Mouse (Mus musculus): ENCODE measurements around the gene Nmrk1. TPM values are rescaled to one million over a fixed set of nuclear protein-coding genes. Genes with fewer than 3 reads are reported as not detected.

The Nmrk1 gene
- total RNA-seq, 2 experiments from 2014 or later: 3.8 to 5.3 TPM

GRCm38 (mm10) chr19:18607907-18608306, 23.8 kb upstream of the Nmrk1 start:
- intact Hi-C loops (cut with DNase I): no loop called here
- DNase-seq (ENCODE audit: low spot score in 2 of 2): no peak

GRCm38 (mm10) chr19:18608975-18609374, 22.8 kb upstream of the Nmrk1 start:
- intact Hi-C loops (cut with DNase I): no loop called here
- no peak for DNase-seq (ENCODE audit: low spot score in 2 of 2)

GRCm38 (mm10) chr19:18614337-18614736, 17.4 kb upstream of the Nmrk1 start:
- DNase-seq (ENCODE audit: low spot score in 2 of 2): no peak
- intact Hi-C loops (cut with DNase I): no loop called here

GRCm38 (mm10) chr19:18615680-18616240, 16.0 kb upstream of the Nmrk1 start:
- DNase-seq (ENCODE audit: low spot score in 2 of 2): no peak

GRCm38 (mm10) chr19:18617504-18617903, 14.2 kb upstream of the Nmrk1 start:
- no peak for DNase-seq (ENCODE audit: low spot score in 2 of 2)
- intact Hi-C loops (cut with DNase I): no loop called here

More at GRCm38 (mm10) chr19:18615680-18616240, 16.0 kb upstream of the Nmrk1 start:
- intact Hi-C loops (cut with DNase I): no loop called here

- no peak for DNase-seq (ENCODE audit: low spot score in 2 of 2)
- intact Hi-C loops (cut with DNase I): no loop called here
Measured at GRCm38 (mm10) chr19:18619060-18619459, 12.7 kb upstream of the Nmrk1 start.

- intact Hi-C loops (cut with DNase I): no loop called here
- no peak for DNase-seq (ENCODE audit: low spot score in 2 of 2)
Measured at GRCm38 (mm10) chr19:18619691-18620090, 12.1 kb upstream of the Nmrk1 start.

GRCm38 (mm10) chr19:18623894-18624293, 7.9 kb upstream of the Nmrk1 start:
- DNase-seq (ENCODE audit: low spot score in 2 of 2): no peak
- intact Hi-C loops (cut with DNase I): no loop called here

GRCm38 (mm10) chr19:18629589-18629988, 2.2 kb upstream of the Nmrk1 start:
- no peak for DNase-seq (ENCODE audit: low spot score in 2 of 2)
- intact Hi-C loops (cut with DNase I): no loop called here

GRCm38 (mm10) chr19:18630221-18631119, 1.3 kb upstream of the Nmrk1 start:
- DNase-seq (ENCODE audit: low spot score in 2 of 2): no peak
- intact Hi-C loops (cut with DNase I): loop anchor here (5.0 kb wide), 1 partner anchor 42 kb away; the partner anchor contains the start of gene Carnmt1

- DNase-seq (ENCODE audit: low spot score in 2 of 2): peak in 1 of 2 experiments; percentile 36
- intact Hi-C loops (cut with DNase I): loop anchor here (5.0 kb wide), 1 partner anchor 41 kb away; the partner anchor contains the start of gene Carnmt1
Measured at GRCm38 (mm10) chr19:18631161-18631643, 548 bp upstream of the Nmrk1 start.

- intact Hi-C loops (cut with DNase I): loop anchor here (5.0 kb wide), 1 partner anchor 40 kb away; the partner anchor contains the start of gene Carnmt1
- DNase-seq (ENCODE audit: low spot score in 2 of 2): no peak
Measured at GRCm38 (mm10) chr19:18632231-18633185, 758 bp downstream of the Nmrk1 start.

- intact Hi-C loops (cut with DNase I): no loop called here
- no peak for DNase-seq (ENCODE audit: low spot score in 2 of 2)
Measured at GRCm38 (mm10) chr19:18637954-18638353, 6.2 kb downstream of the Nmrk1 start.

- intact Hi-C loops (cut with DNase I): no loop called here
- no peak for DNase-seq (ENCODE audit: low spot score in 2 of 2)
Measured at GRCm38 (mm10) chr19:18638949-18639348, 7.2 kb downstream of the Nmrk1 start.

GRCm38 (mm10) chr19:18639552-18639951, 7.8 kb downstream of the Nmrk1 start:
- intact Hi-C loops (cut with DNase I): no loop called here
- DNase-seq (ENCODE audit: low spot score in 2 of 2): no peak

- intact Hi-C loops (cut with DNase I): no loop called here
- DNase-seq (ENCODE audit: low spot score in 2 of 2): no peak
Measured at GRCm38 (mm10) chr19:18641001-18641400, 9.3 kb downstream of the Nmrk1 start.

- intact Hi-C loops (cut with DNase I): no loop called here
- DNase-seq (ENCODE audit: low spot score in 2 of 2): no peak
Measured at GRCm38 (mm10) chr19:18643411-18643810, 11.7 kb downstream of the Nmrk1 start.

- no peak for DNase-seq (ENCODE audit: low spot score in 2 of 2)
- intact Hi-C loops (cut with DNase I): no loop called here
Measured at GRCm38 (mm10) chr19:18644084-18644483, 12.3 kb downstream of the Nmrk1 start.

GRCm38 (mm10) chr19:18646397-18646796, 14.6 kb downstream of the Nmrk1 start:
- DNase-seq (ENCODE audit: low spot score in 2 of 2): no peak
- intact Hi-C loops (cut with DNase I): no loop called here
